Mouse (Mus musculus): ENCODE data around the gene 4930562C15Rik. TPM values are rescaled to one million over a fixed set of nuclear protein-coding genes. Genes with fewer than 3 reads are reported as not detected.

The 4930562C15Rik gene
- polyA plus RNA-seq, 1 experiment, result 1.7 TPM

DNA sequence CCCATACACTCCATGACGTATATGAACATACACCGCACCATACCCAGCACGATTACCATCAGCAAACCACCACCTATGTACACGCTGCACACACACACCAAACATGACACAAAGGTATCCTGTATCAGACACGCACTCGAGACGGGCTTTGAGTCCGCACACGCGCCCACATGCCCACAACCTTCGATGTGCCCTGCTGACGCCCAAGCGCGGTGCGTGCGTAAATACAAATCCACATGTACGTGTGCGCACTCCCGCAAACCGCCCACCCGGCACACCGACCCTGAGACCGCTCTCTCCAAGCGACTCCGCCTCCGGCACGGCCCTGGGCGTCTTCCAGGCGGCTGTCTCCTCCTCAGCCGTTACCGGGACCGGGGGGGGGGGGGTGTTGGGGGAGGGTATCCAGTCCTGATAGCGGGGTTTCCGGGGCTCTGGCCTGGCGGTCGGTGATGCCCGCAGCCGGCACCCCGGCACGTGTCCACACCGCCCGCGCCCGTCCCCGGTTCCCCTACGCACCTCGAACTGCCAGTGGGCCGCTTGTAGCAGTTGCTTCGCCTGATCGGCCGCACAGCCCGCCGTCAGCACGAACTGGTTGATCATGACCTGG, 44.0 kb downstream of the 4930562C15Rik start:
- Histone ChIP-seq H3K4me1 (ENCODE audit: control insufficient read depth, insufficient read depth, low read length) (peaks cover 7% of the 10 kb centered on the region), H3K27ac (ENCODE audit: control insufficient read depth, insufficient read depth, low read depth, low read length, poor library complexity) (peak overlapping the region; percentile 95), H3K4me3 (replicated peaks; ENCODE audit: control insufficient read depth, low read depth, low read length) (peak overlapping the region; percentile 98)
- no peak for TF ChIP-seq POLR2A (IDR thresholded peaks at IDR 0.05; ENCODE audit: borderline replicate concordance, control insufficient read depth, low read depth, low read length)
- no peak for TF ChIP-seq CTCF (IDR thresholded peaks at IDR 0.05; ENCODE audit: control insufficient read depth, insufficient read depth, low read length)
- WGBS, result under 1% methylated on average over 54 of the region's 54 CpGs

DNA sequence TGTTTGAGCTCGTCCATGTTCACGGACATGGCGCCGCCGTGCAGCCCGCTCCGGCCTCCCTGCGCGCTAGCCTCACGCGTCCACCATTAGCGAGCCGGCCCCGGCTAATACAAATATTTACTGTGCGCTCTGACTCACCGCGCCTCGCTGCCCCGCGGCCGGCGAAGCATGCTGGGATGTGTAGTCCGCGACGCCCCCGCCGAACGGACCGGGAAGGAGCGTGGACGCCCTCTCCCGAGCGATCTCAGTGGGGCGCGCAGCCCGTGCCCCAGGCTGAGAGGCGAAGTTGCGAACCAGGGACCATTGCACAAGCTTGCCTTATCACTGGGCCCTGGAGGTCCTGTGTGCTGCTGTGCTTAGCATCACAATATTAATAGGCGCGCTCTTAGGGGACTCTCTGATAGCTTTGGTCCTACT, 44.5 kb downstream of the 4930562C15Rik start:
- WGBS, result under 1% methylated on average over 40 of the region's 40 CpGs
- Histone ChIP-seq H3K4me3 (replicated peaks; ENCODE audit: control insufficient read depth, low read depth, low read length) (peak overlapping the region; percentile 98), H3K27ac (ENCODE audit: control insufficient read depth, insufficient read depth, low read depth, low read length, poor library complexity) (peak overlapping the region; percentile 95), H3K4me1 (ENCODE audit: control insufficient read depth, insufficient read depth, low read length) (peaks cover 7% of the 10 kb centered on the region)
- TF ChIP-seq POLR2A (IDR thresholded peaks at IDR 0.05; ENCODE audit: borderline replicate concordance, control insufficient read depth, low read depth, low read length) (peak; percentile 92), CTCF (IDR thresholded peaks at IDR 0.05; ENCODE audit: control insufficient read depth, insufficient read depth, low read length) (peak; percentile 29; the same call in 1 of the 2 replicates)

- peak within 1 kb of the TSS; percentile 98 for H3K4me3 ChIP-seq (replicated peaks; ENCODE audit: control insufficient read depth, low read depth, low read length)
- TF ChIP-seq CTCF (IDR thresholded peaks at IDR 0.05; ENCODE audit: control insufficient read depth, insufficient read depth, low read length), result peak; percentile 4; the same call in 1 of the 2 replicates
- peak; percentile 90 for TF ChIP-seq POLR2A (IDR thresholded peaks at IDR 0.05; ENCODE audit: borderline replicate concordance, control insufficient read depth, low read depth, low read length)
- under 1% methylated on average over 48 of the region's 48 CpGs for WGBS
- peak within 1 kb of the TSS; percentile 95 for H3K27ac ChIP-seq (ENCODE audit: control insufficient read depth, insufficient read depth, low read depth, low read length, poor library complexity)
- peaks cover 8% of the 10 kb centered on the region for H3K4me1 ChIP-seq (ENCODE audit: control insufficient read depth, insufficient read depth, low read length)
Observed at GRCm38 (mm10) chr16:4880136-4880825, 45.1 kb downstream of the 4930562C15Rik start, which contains the start of gene Ubald1. TSS of gene Ubald1 (minus strand) at chr16:4880315.

GRCm38 (mm10) chr16:4881400-4882351, 46.5 kb downstream of the 4930562C15Rik start:
- H3K4me1 ChIP-seq (ENCODE audit: control insufficient read depth, insufficient read depth, low read length), result peaks cover 6% of the 10 kb centered on the region
- H3K27ac ChIP-seq (ENCODE audit: control insufficient read depth, insufficient read depth, low read depth, low read length, poor library complexity), result no peak overlapping the region
- TF ChIP-seq CTCF (IDR thresholded peaks at IDR 0.05; ENCODE audit: control insufficient read depth, insufficient read depth, low read length), result no peak
- no peak for TF ChIP-seq POLR2A (IDR thresholded peaks at IDR 0.05; ENCODE audit: borderline replicate concordance, control insufficient read depth, low read depth, low read length)
- no peak overlapping the region for H3K4me3 ChIP-seq (replicated peaks; ENCODE audit: control insufficient read depth, low read depth, low read length)
- 69% methylated on average over 10 of the region's 10 CpGs for WGBS

DNA sequence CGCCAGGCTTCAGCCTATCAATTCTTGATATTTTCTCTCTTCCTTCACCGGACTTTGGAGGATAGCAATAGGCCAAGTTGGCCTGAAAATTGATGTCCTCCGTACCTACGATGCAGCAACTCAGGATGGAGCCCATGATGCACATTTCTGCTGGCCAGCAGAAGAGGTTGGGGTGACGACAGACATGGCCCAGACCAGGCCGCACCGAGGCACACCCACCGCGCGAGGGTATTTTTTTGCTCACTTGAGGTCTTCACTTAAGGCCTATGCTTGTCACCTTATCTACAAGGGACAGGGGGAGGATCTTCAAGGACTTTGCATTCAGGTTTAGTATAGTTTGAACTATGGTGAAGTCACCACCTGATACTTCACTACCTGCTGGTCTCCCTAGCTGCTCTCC, 49.7 kb downstream of the 4930562C15Rik start:
- no peak overlapping the region for H3K4me3 ChIP-seq (replicated peaks; ENCODE audit: control insufficient read depth, low read depth, low read length)
- H3K27ac ChIP-seq (ENCODE audit: control insufficient read depth, insufficient read depth, low read depth, low read length, poor library complexity), result no peak overlapping the region
- H3K4me1 ChIP-seq (ENCODE audit: control insufficient read depth, insufficient read depth, low read length), result peaks cover 3% of the 10 kb centered on the region; the same call in 1 of the 2 replicates
- 90% methylated on average over 10 of the region's 10 CpGs for WGBS
- TF ChIP-seq POLR2A (IDR thresholded peaks at IDR 0.05; ENCODE audit: borderline replicate concordance, control insufficient read depth, low read depth, low read length) (no peak), CTCF (IDR thresholded peaks at IDR 0.05; ENCODE audit: control insufficient read depth, insufficient read depth, low read length) (no peak)

DNA sequence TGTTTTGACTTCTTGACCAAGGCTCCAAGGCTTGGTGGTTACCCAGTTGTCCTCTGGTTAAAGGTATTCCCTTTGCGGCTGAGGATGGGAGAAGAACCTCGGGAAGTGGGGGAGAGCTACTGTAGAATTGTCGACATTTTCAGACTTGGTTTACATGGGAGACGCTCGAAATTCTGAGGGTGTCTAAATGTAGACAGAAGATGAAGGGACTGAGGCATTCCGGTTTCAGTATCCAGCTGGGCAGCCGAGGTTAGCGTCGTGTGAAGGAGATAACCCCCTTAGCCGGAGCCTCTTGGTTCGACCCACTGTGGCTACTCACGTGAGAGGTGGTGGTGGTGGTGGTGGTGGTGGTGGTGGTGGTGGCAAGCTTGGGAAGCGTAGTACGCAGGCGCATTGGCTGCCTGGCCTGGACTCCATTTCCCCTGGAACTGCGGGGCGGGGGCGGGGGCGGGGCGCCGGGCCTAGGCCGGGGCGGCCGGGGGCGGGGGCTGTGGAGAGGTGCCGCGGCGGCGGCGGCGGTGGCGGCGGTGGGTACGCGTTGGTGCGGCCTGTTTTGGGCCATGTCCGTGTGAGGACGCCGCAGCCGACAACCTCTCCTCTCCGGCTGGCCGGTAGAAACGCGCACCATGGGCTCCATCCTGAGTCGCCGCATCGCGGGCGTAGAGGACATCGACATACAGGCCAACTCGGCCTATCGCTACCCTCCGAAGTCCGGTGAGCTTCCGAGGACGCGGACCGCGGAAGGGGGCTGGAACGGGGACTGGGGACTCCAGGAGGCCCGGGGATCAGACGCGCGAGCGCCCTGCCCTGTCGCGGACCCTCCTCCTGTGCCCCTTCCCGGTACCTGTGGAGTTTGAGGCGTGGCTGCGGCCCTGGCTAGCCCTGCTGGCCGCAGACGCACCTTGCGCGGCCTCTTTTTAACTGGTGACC, 50.8 kb downstream of the 4930562C15Rik start, which contains the start of gene Mgrn1:
Gene Mgrn1 (plus strand): TSS at position 490 of the 930 bp plus-strand sequence.
- WGBS, result under 1% methylated on average over 74 of the region's 74 CpGs
- H3K4me1 ChIP-seq (ENCODE audit: control insufficient read depth, insufficient read depth, low read length), result peaks cover 3% of the 10 kb centered on the region; the same call in 1 of the 2 replicates
- peak within 1 kb of the TSS; percentile 80 for H3K27ac ChIP-seq (ENCODE audit: control insufficient read depth, insufficient read depth, low read depth, low read length, poor library complexity)
- TF ChIP-seq CTCF (IDR thresholded peaks at IDR 0.05; ENCODE audit: control insufficient read depth, insufficient read depth, low read length), result peak; percentile 3; the same call in 1 of the 2 replicates
- peak; percentile 61; the same call in 1 of the 2 replicates for TF ChIP-seq POLR2A (IDR thresholded peaks at IDR 0.05; ENCODE audit: borderline replicate concordance, control insufficient read depth, low read depth, low read length)
- peak within 1 kb of the TSS; percentile 89 for H3K4me3 ChIP-seq (replicated peaks; ENCODE audit: control insufficient read depth, low read depth, low read length)

- peaks cover 1% of the 10 kb centered on the region; the same call in 1 of the 2 replicates for H3K4me1 ChIP-seq (ENCODE audit: control insufficient read depth, insufficient read depth, low read length)
- peak overlapping the region; percentile 80 for H3K27ac ChIP-seq (ENCODE audit: control insufficient read depth, insufficient read depth, low read depth, low read length, poor library complexity)
- peak overlapping the region; percentile 89 for H3K4me3 ChIP-seq (replicated peaks; ENCODE audit: control insufficient read depth, low read depth, low read length)
- no peak for TF ChIP-seq CTCF (IDR thresholded peaks at IDR 0.05; ENCODE audit: control insufficient read depth, insufficient read depth, low read length)
- no peak for TF ChIP-seq POLR2A (IDR thresholded peaks at IDR 0.05; ENCODE audit: borderline replicate concordance, control insufficient read depth, low read depth, low read length)
- WGBS, result 4% methylated on average over 8 of the region's 8 CpGs
Observed at GRCm38 (mm10) chr16:4886690-4887020, 51.4 kb downstream of the 4930562C15Rik start.

Measured in bone marrow, adult 2 months (tissue).